Mouse (Mus musculus) hematopoietic stem cell, adult 5-6 weeks (primary cell): Measurements from ENCODE around the gene Msantd2. TPM values are rescaled to one million over a fixed set of nuclear protein-coding genes. Genes with fewer than 3 reads are reported as not detected.

Experiments
- ATAC-seq, 2 experiments: fragments of 125-278 bp in 1 of 2; replicated peaks in 1 of 2; 2 replicates each; pipeline ENCODE4 v1.8.0; 2016 to 2017; ENCODE audit warnings: inconsistent platforms in 2 of 2, mild to moderate bottlenecking in 2 of 2, moderate number of reproducible peaks in 2 of 2, low read depth in 1 of 2, moderate TSS enrichment in 1 of 2; ENCODE audit not compliant: low FRiP score in 2 of 2, poor library complexity in 2 of 2, severe bottlenecking in 2 of 2, insufficient read depth in 1 of 2, low TSS enrichment in 1 of 2
- total RNA-seq: library from RNA; stranded (forward); fragments of 172-1452, 232-1000 nt; gene quantifications from 2 replicates; pipeline ENCODE4 v1.2.3, GENCODE M21; 2017

Msantd2 gene
- total RNA-seq, 1 experiment from 2014 or later: 44.3 TPM

- ATAC-seq: peak; percentile 17 to 22; a peak in 2 of 4 replicates
These were observed 62.8 kb downstream of the Msantd2 start for GRCm38 (mm10) chr9:37551751-37552531.

DNA sequence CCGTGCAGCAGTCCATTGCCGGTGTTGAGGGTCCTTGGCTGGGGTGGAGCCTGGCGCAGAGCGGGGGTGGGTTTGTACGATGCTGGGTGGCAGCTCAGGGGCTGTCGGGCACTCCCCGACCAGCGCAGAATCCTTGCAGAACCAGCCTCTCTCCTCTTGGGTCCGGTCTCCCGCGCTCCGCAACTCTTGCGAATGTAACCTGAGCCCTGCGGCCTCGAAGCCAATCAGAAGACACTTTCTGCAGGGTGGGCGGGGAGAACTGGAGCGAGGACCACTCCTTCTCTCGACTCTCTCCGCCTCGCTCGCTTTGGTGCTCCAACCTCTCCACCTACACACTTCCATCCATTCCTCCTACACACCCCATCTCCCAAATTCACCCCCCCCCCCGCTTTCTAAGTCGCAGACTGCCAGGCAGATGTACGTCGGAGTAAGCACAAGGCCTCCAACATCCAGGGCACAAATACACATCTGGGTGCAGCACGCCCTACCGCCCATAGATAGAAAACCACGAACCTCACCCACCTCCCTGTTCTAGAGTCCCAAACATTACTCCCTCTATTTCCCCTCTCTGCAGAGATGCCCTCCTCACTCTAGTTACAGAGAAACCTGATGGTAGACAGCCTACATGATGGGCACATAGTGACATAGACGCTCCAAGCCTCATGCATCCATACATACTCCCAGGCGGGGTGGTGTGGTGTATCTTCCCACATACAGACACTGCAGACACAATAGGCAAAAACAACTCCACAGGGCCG, 63.6 kb downstream of the Msantd2 start, which contains the start of gene Nrgn:
Nrgn (minus strand) TSS at position 369 of the 758 bp plus-strand sequence.
- peak; percentile 87 for ATAC-seq

- ATAC-seq: peak; percentile 72 to 77
These were observed 65.2 kb downstream of the Msantd2 start for GRCm38 (mm10) chr9:37554279-37554678.

DNA sequence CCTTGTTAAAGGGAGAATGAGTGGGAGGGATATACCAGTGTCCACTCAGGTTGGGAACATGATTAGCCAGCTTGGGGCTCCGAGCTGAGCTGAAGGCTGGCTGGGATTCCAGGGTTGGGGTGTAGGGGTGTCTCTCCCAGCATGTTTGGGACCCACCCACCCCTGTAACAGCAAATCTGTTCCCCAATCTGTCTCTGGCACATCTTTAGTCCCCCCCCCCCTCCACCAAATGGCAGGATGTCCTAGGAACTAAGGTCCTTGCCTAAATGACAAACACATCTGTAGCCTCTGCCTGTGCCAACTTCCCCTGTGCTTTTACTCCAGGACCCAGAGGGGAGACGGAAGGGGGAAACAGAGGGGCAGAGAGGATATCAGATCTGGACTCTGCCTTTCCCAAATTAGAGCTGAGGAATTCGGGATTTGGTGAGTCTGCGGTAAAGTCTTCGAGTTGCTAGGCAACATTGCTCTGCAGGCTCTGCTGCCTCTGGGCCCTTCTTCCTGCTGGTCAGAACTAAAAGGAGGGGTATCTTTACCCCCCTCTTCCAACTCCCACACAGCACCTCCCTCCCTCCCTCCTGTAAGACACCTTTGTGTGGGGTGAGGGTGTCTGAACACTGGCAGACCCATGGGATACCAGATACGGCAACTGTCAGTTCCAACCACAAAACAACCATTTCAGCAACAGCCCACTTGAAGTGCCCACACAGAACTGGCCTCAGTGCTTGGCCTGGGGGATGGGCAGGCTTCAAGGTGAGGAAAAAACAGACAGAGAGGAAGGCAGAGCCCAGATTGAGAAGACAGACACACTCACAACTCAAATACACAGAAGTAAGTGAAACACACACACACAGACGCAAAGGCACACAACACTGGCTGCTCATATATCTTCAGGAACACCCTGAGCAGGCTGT, 66.0 kb downstream of the Msantd2 start, which contains the start of gene Siae:
Siae (plus strand) TSS at position 861 of the 911 bp plus-strand sequence.
- no peak for ATAC-seq

DNA sequence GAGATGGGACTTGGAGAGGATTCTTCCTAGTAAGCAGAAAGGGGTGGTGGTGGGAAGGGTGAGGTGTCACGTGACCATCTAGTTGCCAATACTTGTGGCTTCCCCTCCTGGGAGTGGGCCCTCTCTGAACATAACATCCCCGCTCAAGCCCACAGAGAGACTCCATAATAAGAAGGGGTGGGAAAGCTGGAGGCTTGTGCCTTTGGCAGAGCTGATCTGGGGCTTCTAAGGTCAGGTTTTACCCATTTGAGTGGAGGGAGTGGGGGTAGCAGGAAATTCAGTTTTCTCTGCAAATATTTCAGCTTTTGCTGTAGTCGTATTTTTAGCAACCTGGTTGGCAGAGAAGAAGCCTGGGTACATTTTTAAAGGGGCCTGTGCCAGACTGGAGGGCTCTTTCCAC, 67.2 kb downstream of the Msantd2 start:
- no peak for ATAC-seq

DNA sequence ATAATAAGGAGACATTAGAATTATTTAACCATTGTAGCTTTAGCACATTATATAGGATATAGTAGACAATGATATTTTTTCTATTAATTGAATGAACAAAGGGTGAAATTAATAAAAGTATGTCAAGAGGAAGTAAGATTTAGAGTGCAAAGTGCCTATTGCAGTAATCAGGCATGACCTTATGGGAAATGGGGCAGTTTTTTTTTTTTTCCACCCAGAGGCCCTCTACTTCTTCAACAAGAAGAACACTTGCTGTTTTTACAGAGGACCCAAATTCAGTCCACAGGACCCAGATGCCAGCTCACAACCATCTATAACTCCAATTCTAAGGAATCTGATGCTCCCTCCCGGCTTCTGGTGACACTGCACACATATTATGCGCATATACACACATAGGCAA, 71.5 kb downstream of the Msantd2 start:
- no peak for ATAC-seq

- ATAC-seq: no peak
These were observed 74.7 kb downstream of the Msantd2 start for GRCm38 (mm10) chr9:37563805-37564204.

DNA sequence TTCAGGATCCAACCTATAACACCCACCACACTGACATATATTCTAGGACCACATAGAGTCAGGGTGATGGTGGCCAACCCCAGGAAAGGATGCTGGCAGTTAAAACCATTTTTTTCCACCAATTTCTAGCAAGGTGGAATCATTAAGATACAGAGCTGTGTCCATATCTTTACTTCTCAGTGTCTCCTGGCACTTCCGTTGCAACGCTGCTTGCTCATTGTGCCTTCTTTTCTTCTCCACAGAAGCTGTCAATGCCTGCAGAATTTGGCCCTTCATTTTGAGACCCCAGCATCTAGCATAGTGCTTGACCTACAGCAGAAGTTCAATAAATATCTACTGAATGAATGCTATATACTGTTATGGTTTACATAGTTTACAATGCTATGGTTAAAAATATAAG, 77.9 kb downstream of the Msantd2 start:
- no peak for ATAC-seq

GRCm38 (mm10) chr9:37567454-37567853, 78.3 kb downstream of the Msantd2 start:
- ATAC-seq: no peak

- peak; percentile 70 to 76 for ATAC-seq
These were observed 78.9 kb downstream of the Msantd2 start for GRCm38 (mm10) chr9:37567892-37568604.

- no peak for ATAC-seq
These were observed 79.6 kb downstream of the Msantd2 start for GRCm38 (mm10) chr9:37568605-37569214.

GRCm38 (mm10) chr9:37569231-37569835, 80.2 kb downstream of the Msantd2 start:
- no peak for ATAC-seq

GRCm38 (mm10) chr9:37572204-37572876, 83.2 kb downstream of the Msantd2 start:
- ATAC-seq: no peak
